In genomic region chr9:22131226-22131981, GRCm38 (mm10) we compare ENCODE assay signal across 10 mouse cellular contexts. TPM values are rescaled to one million over a fixed set of nuclear protein-coding genes. Genes with fewer than 3 reads are reported as not detected.
DNase-seq lines count a peak whose midpoint lies in the region; ATAC-seq and TF ChIP-seq lines count a peak whose summit lies in the region.
"Had no signal": no experiment of that assay in that cellular context is flagged by ENCODE, and none has a peak within 500 bp of the region (broad histone marks: within the 10 kb centered on the region; RNA-seq: fewer than 3 reads in every experiment).

No protein-coding gene starts in this region.

- no peak overlapping the region for H3K27ac ChIP-seq in testis, adult 2 months (ENCODE audit: control insufficient read depth, insufficient read depth, low read depth, low read length)
- no peak overlapping the region for H3K27ac ChIP-seq in forebrain, embryonic 13.5 days
- H3K27ac ChIP-seq in hindbrain, postnatal 0 days, result no peak overlapping the region
- H3K27ac ChIP-seq in liver, embryonic 11.5 days (ENCODE audit: low read depth, low read length), result peak overlapping the region; percentile 0

- no peaks in the 10 kb centered on the region for H3K27me3 ChIP-seq in testis, adult 2 months (ENCODE audit: control insufficient read depth, insufficient read depth, low read length)
- H3K27me3 ChIP-seq in forebrain, embryonic 13.5 days, result peaks cover 37% of the 10 kb centered on the region
- H3K27me3 ChIP-seq in hindbrain, postnatal 0 days (ENCODE audit: insufficient read depth, low read length), result peaks cover 14% of the 10 kb centered on the region
- no peaks in the 10 kb centered on the region for H3K27me3 ChIP-seq in liver, embryonic 11.5 days (replicated peaks; ENCODE audit: control insufficient read depth, insufficient read depth, low read length)
- H3K27me3 ChIP-seq: Patski had no signal

- no peak for DNase-seq in testis, postnatal 10 days (ENCODE audit: low spot score)
- DNase-seq in hindbrain, postnatal 0 days (ENCODE audit: low spot score), result no peak
- DNase-seq in liver, embryonic 11.5 days (ENCODE audit: low spot score), result peak; percentile 65
- DNase-seq in thymus, postnatal 10 days (ENCODE audit: low spot score in 2 of 2), result peak; percentile 78 to 80
- DNase-seq in layer of hippocampus, adult 18-20 months (ENCODE audit: low spot score in 2 of 2), result no peak

- ATAC-seq in forebrain, embryonic 13.5 days, result no peak
- ATAC-seq in hindbrain, postnatal 0 days, result peak; percentile 27; the same call in 1 of the 2 replicates
- ATAC-seq in liver, embryonic 11.5 days (replicated peaks; ENCODE audit: low FRiP score), result peak; percentile 42
- peak; percentile 76 for ATAC-seq in monocyte, adult 5-6 weeks (replicated peaks; ENCODE audit: insufficient number of reproducible peaks, low FRiP score, low TSS enrichment, poor library complexity, severe bottlenecking)
- ATAC-seq: Patski had no signal

- TF ChIP-seq CTCF in testis, adult 2 months (IDR thresholded peaks at IDR 0.05; ENCODE audit: control insufficient read depth, insufficient read depth, insufficient replicate concordance, low read depth, low read length), result no peak
- TF ChIP-seq CTCF in hindbrain, postnatal 0 days (IDR thresholded peaks at IDR 0.05; ENCODE audit: low read depth), result no peak

- TF ChIP-seq POLR2A in testis, adult 2 months (IDR thresholded peaks at IDR 0.05; ENCODE audit: control insufficient read depth, low read depth, low read length), result no peak; the same call in 1 of the 2 replicates

- H3K9ac ChIP-seq in forebrain, embryonic 13.5 days, result peak overlapping the region; percentile 23; the same call in 1 of the 2 replicates
- H3K9ac ChIP-seq in hindbrain, postnatal 0 days (replicated peaks; ENCODE audit: low read length), result no peak overlapping the region
- H3K9ac ChIP-seq in liver, embryonic 11.5 days (ENCODE audit: low read depth, low read length), result peak overlapping the region; percentile 69

- peak overlapping the region; percentile 80 for H3K4me3 ChIP-seq in testis, adult 2 months (ENCODE audit: control insufficient read depth, low read depth, low read length)
- H3K4me3 ChIP-seq in forebrain, embryonic 13.5 days, result peak overlapping the region; percentile 5; the same call in 1 of the 2 replicates
- peak overlapping the region; percentile 7; the same call in 1 of the 2 replicates for H3K4me3 ChIP-seq in hindbrain, postnatal 0 days (ENCODE audit: low read length)
- H3K4me3 ChIP-seq in liver, embryonic 11.5 days (ENCODE audit: low read depth, low read length), result peak overlapping the region; percentile 53
- H3K4me3 ChIP-seq: myocyte had no signal

- peak overlapping the region; percentile 39 for H3K4me2 ChIP-seq in forebrain, embryonic 13.5 days
- peak overlapping the region; percentile 36 for H3K4me2 ChIP-seq in hindbrain, postnatal 0 days (ENCODE audit: low read depth, low read length)
- H3K4me2 ChIP-seq in liver, embryonic 11.5 days, result peak overlapping the region; percentile 95

- no peaks in the 10 kb centered on the region for H3K9me3 ChIP-seq in forebrain, embryonic 13.5 days (replicated peaks)
- H3K9me3 ChIP-seq in hindbrain, postnatal 0 days (ENCODE audit: low read length), result no peaks in the 10 kb centered on the region
- H3K9me3 ChIP-seq in liver, embryonic 11.5 days (ENCODE audit: control insufficient read depth, low read length), result no peaks in the 10 kb centered on the region

- no peaks in the 10 kb centered on the region for H3K36me3 ChIP-seq in testis, adult 2 months (ENCODE audit: control insufficient read depth, insufficient read depth, low read length)
- H3K36me3 ChIP-seq in forebrain, embryonic 13.5 days (ENCODE audit: poor library complexity, severe bottlenecking), result no peaks in the 10 kb centered on the region
- no peaks in the 10 kb centered on the region for H3K36me3 ChIP-seq in hindbrain, postnatal 0 days (ENCODE audit: insufficient read depth, low read length)
- H3K36me3 ChIP-seq in liver, embryonic 11.5 days (ENCODE audit: control insufficient read depth, insufficient read depth, low read length), result peaks cover 3% of the 10 kb centered on the region; the same call in 1 of the 2 replicates

- H3K4me1 ChIP-seq in testis, adult 2 months (ENCODE audit: control insufficient read depth, insufficient read depth, low read length), result peaks cover 12% of the 10 kb centered on the region
- no peaks in the 10 kb centered on the region for H3K4me1 ChIP-seq in forebrain, embryonic 13.5 days
- H3K4me1 ChIP-seq in hindbrain, postnatal 0 days (ENCODE audit: insufficient read depth, low read length), result peaks cover 7% of the 10 kb centered on the region; the same call in 1 of the 2 replicates
- H3K4me1 ChIP-seq in liver, embryonic 11.5 days (replicated peaks; ENCODE audit: control insufficient read depth, insufficient read depth, low read length), result peaks cover 23% of the 10 kb centered on the region

- WGBS in forebrain, embryonic 13.5 days, result 3% methylated on average over 32 of the region's 35 CpGs
- WGBS in hindbrain, postnatal 0 days, result 4% methylated on average over 35 of the region's 35 CpGs
- 1% methylated on average over 34 of the region's 35 CpGs for WGBS in liver, embryonic 11.5 days

RNA-seq across cellular contexts. Expression of gene Acp5, which starts 4.1 kb away (rescaled TPM):
- 8.2 and 10.7 TPM in 2 replicates for polyA plus RNA-seq in testis, adult 2 months (2012; rRNA removed)
- polyA plus RNA-seq in forebrain, embryonic 13.5 days (2015; fragmentation: Nextera tagmentation; extraction: Ambion mirVana), result 0.81 and 1.2 TPM in 2 replicates
- 0.18 and 1.8 TPM in 2 replicates for total RNA-seq in hindbrain, postnatal 0 days (2014; rRNA removed)
- polyA plus RNA-seq in hindbrain, postnatal 0 days (2015; fragmentation: Nextera tagmentation; extraction: Ambion mirVana), result 0.63 and 1.2 TPM in 2 replicates
- 156 and 162 TPM in 2 replicates for polyA plus RNA-seq in liver, embryonic 11.5 days (2014; fragmentation: Nextera tagmentation; extraction: Ambion mirVana)
- total RNA-seq in monocyte, adult 5-6 weeks (2017), result 24.2 to 38.4 TPM (median 30.8 TPM) in 3 replicates
- total RNA-seq in layer of hippocampus, adult 18-20 months (2021), result under 1 TPM; 0.41 to 0.84 TPM
- polyA plus RNA-seq: Patski had no signal

RNA-seq across cellular contexts. Expression of gene Elof1, which starts 14.4 kb away (rescaled TPM):
- polyA plus RNA-seq in testis, adult 2 months (2012; rRNA removed), result 1,299 and 1,403 TPM in 2 replicates
- polyA plus RNA-seq in forebrain, embryonic 13.5 days (2015; fragmentation: Nextera tagmentation; extraction: Ambion mirVana), result 206 and 210 TPM in 2 replicates
- 142 and 165 TPM in 2 replicates for total RNA-seq in hindbrain, postnatal 0 days (2014; rRNA removed)
- polyA plus RNA-seq in hindbrain, postnatal 0 days (2015; fragmentation: Nextera tagmentation; extraction: Ambion mirVana), result 171 and 178 TPM in 2 replicates
- 159 and 169 TPM in 2 replicates for polyA plus RNA-seq in liver, embryonic 11.5 days (2014; fragmentation: Nextera tagmentation; extraction: Ambion mirVana)
- total RNA-seq in monocyte, adult 5-6 weeks (2017), result 22.0 to 30.4 TPM (median 24.7 TPM) in 3 replicates
- 10 to 100 TPM; 56.4 to 58.4 TPM for total RNA-seq in layer of hippocampus, adult 18-20 months (2021)

RNA-seq across cellular contexts. Expression of gene Pigyl, which starts 25.2 kb away (rescaled TPM):
- polyA plus RNA-seq in testis, adult 2 months (2012; rRNA removed), result 64.8 and 73.5 TPM in 2 replicates
- 79.3 and 87.5 TPM in 2 replicates for polyA plus RNA-seq in forebrain, embryonic 13.5 days (2015; fragmentation: Nextera tagmentation; extraction: Ambion mirVana)
- 20.5 and 37.1 TPM in 2 replicates for total RNA-seq in hindbrain, postnatal 0 days (2014; rRNA removed)
- polyA plus RNA-seq in hindbrain, postnatal 0 days (2015; fragmentation: Nextera tagmentation; extraction: Ambion mirVana), result 109 and 111 TPM in 2 replicates
- 66.6 and 67.9 TPM in 2 replicates for polyA plus RNA-seq in liver, embryonic 11.5 days (2014; fragmentation: Nextera tagmentation; extraction: Ambion mirVana)
- 11.5 to 20.1 TPM (median 15.5 TPM) in 3 replicates for total RNA-seq in monocyte, adult 5-6 weeks (2017)
- 10 to 100 TPM; 45.4 to 48.3 TPM for total RNA-seq in layer of hippocampus, adult 18-20 months (2021)

RNA-seq across cellular contexts. Expression of gene Cnn1, which starts 32.4 kb away (rescaled TPM):
- 5.8 and 22.3 TPM in 2 replicates for polyA plus RNA-seq in testis, adult 2 months (2012; rRNA removed)
- polyA plus RNA-seq in forebrain, embryonic 13.5 days (2015; fragmentation: Nextera tagmentation; extraction: Ambion mirVana), result 1.8 and 2.2 TPM in 2 replicates
- 0.40 and 0.52 TPM in 2 replicates for total RNA-seq in hindbrain, postnatal 0 days (2014; rRNA removed)
- polyA plus RNA-seq in hindbrain, postnatal 0 days (2015; fragmentation: Nextera tagmentation; extraction: Ambion mirVana), result 0.66 and 1.1 TPM in 2 replicates
- polyA plus RNA-seq in liver, embryonic 11.5 days (2014; fragmentation: Nextera tagmentation; extraction: Ambion mirVana), result 3.6 and 6.2 TPM in 2 replicates
- not detected in 3 replicates for total RNA-seq in monocyte, adult 5-6 weeks (2017)
- under 1 TPM in 1 of 2 experiments, not detected in 1; 0.53 TPM for total RNA-seq in layer of hippocampus, adult 18-20 months (2021)

RNA-seq across cellular contexts. Expression of gene Ecsit, which starts 46.2 kb away (rescaled TPM):
- 71.6 and 72.6 TPM in 2 replicates for polyA plus RNA-seq in testis, adult 2 months (2012; rRNA removed)
- 47.7 and 51.5 TPM in 2 replicates for polyA plus RNA-seq in forebrain, embryonic 13.5 days (2015; fragmentation: Nextera tagmentation; extraction: Ambion mirVana)
- total RNA-seq in hindbrain, postnatal 0 days (2014; rRNA removed), result 59.9 and 68.8 TPM in 2 replicates
- polyA plus RNA-seq in hindbrain, postnatal 0 days (2015; fragmentation: Nextera tagmentation; extraction: Ambion mirVana), result 51.0 and 56.0 TPM in 2 replicates
- 55.1 and 59.2 TPM in 2 replicates for polyA plus RNA-seq in liver, embryonic 11.5 days (2014; fragmentation: Nextera tagmentation; extraction: Ambion mirVana)
- total RNA-seq in monocyte, adult 5-6 weeks (2017), result 7.4 to 18.5 TPM (median 15.5 TPM) in 3 replicates
- 10 to 100 TPM; 49.8 to 51.3 TPM for total RNA-seq in layer of hippocampus, adult 18-20 months (2021)

Comparison
In these comparisons a context has a peak if more than half of its experiments do, and no peak if none do; other contexts are left out.
1. H3K4me3 ChIP-seq: peak in every context shown above with its lines; median percentile 80 in testis, adult 2 months; 53 in liver, embryonic 11.5 days; 7 in hindbrain, postnatal 0 days; 5 in forebrain, embryonic 13.5 days.
2. DNase-seq: peak in liver, embryonic 11.5 days (single experiment) and thymus, postnatal 10 days (2 of 2); none in testis, postnatal 10 days (single experiment), hindbrain, postnatal 0 days (single experiment) and layer of hippocampus, adult 18-20 months (0 of 2).
3. H3K4me2 ChIP-seq: peak in every context shown above with its lines; median percentile 95 in liver, embryonic 11.5 days; 39 in forebrain, embryonic 13.5 days; 36 in hindbrain, postnatal 0 days.
4. RNA of gene Acp5, which starts 4.1 kb away (polyA plus RNA-seq): 156 to 162 TPM in liver, embryonic 11.5 days; 8.2 to 10.7 TPM in testis, adult 2 months, 0.81 to 1.2 TPM in forebrain, embryonic 13.5 days and 0.63 to 1.2 TPM in hindbrain, postnatal 0 days; every median in the first group is over 10 times any median in the second.